Mouse (Mus musculus) intestine, embryonic 15.5 days (tissue): ENCODE data around the gene Kif5a. TPM values are rescaled to one million over a fixed set of nuclear protein-coding genes. Genes with fewer than 3 reads are reported as not detected.

ENCODE experiments used
- ATAC-seq: fragments of 200-750 bp; cut with Nextera tagmentation; 2 replicates; pipeline ENCODE4 v1.8.0; 2017; ENCODE audit warnings: moderate TSS enrichment, moderate library complexity
- H3K27ac ChIP-seq: fragments of 300-500 bp; sonication (generic); 2 replicates; pipeline ENCODE4 v1.5.1; 2015; ENCODE audit warnings: mild to moderate bottlenecking, inconsistent platforms
- H3K27me3 ChIP-seq: fragments of 300-500 bp; sonication (generic); replicated peaks from 2 replicates; pipeline ENCODE4 v1.6.1; 2015; ENCODE audit warnings: inconsistent platforms
- H3K36me3 ChIP-seq: fragments of 300-500 bp; sonication (generic); 2 replicates; pipeline ENCODE4 v1.6.1; 2015; ENCODE audit warnings: inconsistent platforms
- H3K4me1 ChIP-seq: fragments of 300-500 bp; sonication (generic); replicated peaks from 2 replicates; pipeline ENCODE4 v1.6.1; 2015; ENCODE audit warnings: inconsistent platforms
- H3K4me2 ChIP-seq: fragments of 300-500 bp; sonication (generic); replicated peaks from 2 replicates; pipeline ENCODE4 v1.6.1; 2015; ENCODE audit warnings: mild to moderate bottlenecking, inconsistent platforms
- H3K4me3 ChIP-seq: fragments of 300-500 bp; sonication (generic); replicated peaks from 2 replicates; pipeline ENCODE4 v1.5.1; 2015; ENCODE audit warnings: inconsistent platforms
- H3K9ac ChIP-seq: fragments of 300-500 bp; sonication (generic); 2 replicates; pipeline ENCODE4 v1.6.1; 2015; ENCODE audit warnings: inconsistent platforms
- H3K9me3 ChIP-seq: fragments of 300-500 bp; sonication (generic); 2 replicates; pipeline ENCODE4 v1.6.1; 2016; ENCODE audit warnings: inconsistent platforms
- WGBS: fragments of 180-500 bp; shearing (Covaris S2); methylation state at CpG from one replicate; pipeline ENCODE4 v1.1.7; 2015; 5-methylcytosine and 5-hydroxymethylcytosine counted together
- polyA plus RNA-seq: library from polyadenylated mRNA; unstranded; fragments of >200 nt; fragmentation: Nextera tagmentation; extraction: Ambion mirVana; gene quantifications from 2 replicates; pipeline ENCODE4 v1.2.1, GENCODE M21; 2015

The Kif5a gene
- polyA plus RNA-seq, 1 experiment from 2014 or later, result 5.9 TPM

DNA sequence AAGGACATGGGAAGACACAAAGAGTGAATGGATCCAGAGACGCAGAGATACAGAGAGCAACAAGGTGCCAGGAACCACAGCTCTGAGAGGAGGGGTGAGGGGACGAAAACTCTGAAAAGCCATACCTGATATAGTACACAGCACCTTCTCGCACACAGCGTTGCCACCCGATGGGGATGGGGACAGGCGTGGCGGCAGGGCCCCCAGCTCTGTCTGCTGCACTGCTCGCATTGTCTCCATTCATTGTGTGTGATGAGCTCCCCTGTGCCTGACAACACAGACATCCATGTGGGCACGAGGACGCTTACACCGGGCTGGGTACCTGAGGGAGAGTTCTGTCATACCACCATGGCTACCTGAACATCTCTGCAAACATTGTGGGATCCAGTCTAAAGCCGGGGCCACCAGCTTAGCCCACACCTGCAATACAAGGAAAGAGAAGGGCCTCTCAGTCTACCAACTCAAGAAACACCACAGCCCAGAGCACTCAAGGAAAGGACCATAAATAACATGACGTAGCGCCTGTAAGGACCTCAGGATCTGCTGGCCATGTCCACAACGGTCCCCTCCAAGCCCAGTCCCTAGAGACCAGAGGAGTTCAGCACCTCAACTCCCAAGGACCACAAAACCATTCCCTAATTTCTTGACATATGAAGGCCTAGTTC is 24.3 kb upstream of the Kif5a start:
- ATAC-seq, result no peak
- peaks cover 54% of the 10 kb centered on the region for H3K4me1 ChIP-seq

DNA sequence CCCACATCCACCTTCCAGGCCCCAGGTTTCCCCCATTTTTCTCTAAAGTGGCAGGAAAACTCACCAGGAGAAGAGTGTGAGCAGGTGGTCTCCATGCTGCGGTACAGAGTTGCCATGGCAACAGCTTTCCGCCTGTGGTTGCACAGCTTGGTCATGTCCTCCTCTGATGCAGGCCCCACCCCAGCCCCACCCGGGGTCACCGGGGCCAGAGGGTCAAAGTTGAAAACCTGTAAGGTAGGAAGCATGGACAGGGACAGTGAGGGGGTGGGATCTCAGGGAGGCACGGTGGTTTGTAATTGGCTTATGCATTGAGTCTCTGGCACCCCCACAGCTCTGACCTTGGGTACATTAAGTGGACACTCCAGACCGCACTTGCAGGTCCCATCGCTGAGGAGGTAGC is 23.6 kb upstream of the Kif5a start:
- 0 out of 2 replicates have a peak overlapping the region, but pooled peaks have one; percentile 99 for H3K27ac ChIP-seq
- H3K36me3 ChIP-seq, result peaks cover 43% of the 10 kb centered on the region
- WGBS, result 43% methylated on average over 7 of the region's 7 CpGs
- ATAC-seq, result no peak
- peak overlapping the region; percentile 78 for H3K4me2 ChIP-seq
- no peaks in the 10 kb centered on the region for H3K27me3 ChIP-seq
- peaks cover 47% of the 10 kb centered on the region for H3K4me1 ChIP-seq
- peak overlapping the region; percentile 69 for H3K4me3 ChIP-seq
- no peaks in the 10 kb centered on the region for H3K9me3 ChIP-seq
- peak overlapping the region; percentile 74 for H3K9ac ChIP-seq

More for the DNA sequence above, 24.3 kb upstream of the Kif5a start:
- 56% methylated on average over 15 of the region's 15 CpGs for WGBS
- H3K4me2 ChIP-seq, result peak overlapping the region; percentile 78
- H3K36me3 ChIP-seq, result peaks cover 37% of the 10 kb centered on the region
- H3K27ac ChIP-seq, result peak overlapping the region; percentile 99
- peak overlapping the region; percentile 74 for H3K9ac ChIP-seq
- H3K9me3 ChIP-seq, result no peaks in the 10 kb centered on the region
- no peaks in the 10 kb centered on the region for H3K27me3 ChIP-seq
- peak overlapping the region; percentile 69 for H3K4me3 ChIP-seq

DNA sequence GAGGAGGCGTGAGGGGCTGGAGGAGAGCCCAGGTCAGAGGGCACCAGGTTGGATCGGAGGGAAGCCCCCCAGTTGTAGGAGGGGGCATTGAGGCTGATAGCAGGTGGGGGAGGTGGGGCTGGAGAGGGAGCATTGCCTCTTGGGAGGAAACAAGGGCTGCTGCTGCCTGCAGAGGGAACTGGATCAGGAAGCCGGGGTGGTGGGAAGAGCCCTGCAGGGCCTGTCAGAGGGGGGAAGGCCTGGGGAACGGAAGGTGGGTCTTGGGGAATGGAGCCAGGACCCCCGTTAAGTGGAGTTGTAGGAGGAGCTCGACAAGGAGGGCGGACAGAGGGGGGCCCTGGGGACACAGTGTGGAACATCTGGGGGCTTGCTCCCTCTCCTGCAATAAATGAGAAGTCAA is 23.0 kb upstream of the Kif5a start:
- Histone ChIP-seq H3K4me1 (peaks cover 45% of the 10 kb centered on the region), H3K27me3 (no peaks in the 10 kb centered on the region), H3K4me2 (peak overlapping the region; percentile 78), H3K36me3 (peaks cover 48% of the 10 kb centered on the region), H3K9me3 (no peaks in the 10 kb centered on the region), H3K4me3 (no peak overlapping the region), H3K27ac (no peak overlapping the region), H3K9ac (peak overlapping the region; percentile 13; the same call in 1 of the 2 replicates)
- 75% methylated on average over 7 of the region's 7 CpGs for WGBS
- no peak for ATAC-seq

DNA sequence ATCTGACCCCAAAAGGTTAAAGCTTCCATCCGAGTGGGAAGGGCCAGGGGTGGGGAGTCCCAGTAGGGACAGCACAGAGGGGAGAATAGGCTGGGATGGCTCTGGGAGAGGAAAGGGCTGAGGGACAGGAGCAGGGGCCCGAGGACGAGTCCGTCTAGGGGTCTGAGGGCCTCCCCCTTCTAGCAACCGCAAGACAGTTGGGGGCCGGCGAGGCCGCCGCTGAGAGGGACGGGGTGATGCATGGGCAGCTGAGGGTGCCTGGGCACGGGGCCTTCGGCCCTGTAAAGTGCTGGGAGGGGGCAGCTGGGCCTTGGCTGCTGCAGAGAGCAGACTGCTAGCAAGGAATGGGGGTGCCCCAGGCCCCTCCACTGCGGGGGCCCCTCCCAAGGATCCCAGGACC is 22.5 kb upstream of the Kif5a start:
- Histone ChIP-seq H3K27me3 (no peaks in the 10 kb centered on the region), H3K4me1 (peaks cover 45% of the 10 kb centered on the region), H3K4me3 (no peak overlapping the region), H3K27ac (no peak overlapping the region), H3K36me3 (peaks cover 53% of the 10 kb centered on the region), H3K9me3 (no peaks in the 10 kb centered on the region), H3K9ac (peak overlapping the region; percentile 13; the same call in 1 of the 2 replicates), H3K4me2 (no peak overlapping the region)
- ATAC-seq, result no peak
- 81% methylated on average over 13 of the region's 13 CpGs for WGBS

DNA sequence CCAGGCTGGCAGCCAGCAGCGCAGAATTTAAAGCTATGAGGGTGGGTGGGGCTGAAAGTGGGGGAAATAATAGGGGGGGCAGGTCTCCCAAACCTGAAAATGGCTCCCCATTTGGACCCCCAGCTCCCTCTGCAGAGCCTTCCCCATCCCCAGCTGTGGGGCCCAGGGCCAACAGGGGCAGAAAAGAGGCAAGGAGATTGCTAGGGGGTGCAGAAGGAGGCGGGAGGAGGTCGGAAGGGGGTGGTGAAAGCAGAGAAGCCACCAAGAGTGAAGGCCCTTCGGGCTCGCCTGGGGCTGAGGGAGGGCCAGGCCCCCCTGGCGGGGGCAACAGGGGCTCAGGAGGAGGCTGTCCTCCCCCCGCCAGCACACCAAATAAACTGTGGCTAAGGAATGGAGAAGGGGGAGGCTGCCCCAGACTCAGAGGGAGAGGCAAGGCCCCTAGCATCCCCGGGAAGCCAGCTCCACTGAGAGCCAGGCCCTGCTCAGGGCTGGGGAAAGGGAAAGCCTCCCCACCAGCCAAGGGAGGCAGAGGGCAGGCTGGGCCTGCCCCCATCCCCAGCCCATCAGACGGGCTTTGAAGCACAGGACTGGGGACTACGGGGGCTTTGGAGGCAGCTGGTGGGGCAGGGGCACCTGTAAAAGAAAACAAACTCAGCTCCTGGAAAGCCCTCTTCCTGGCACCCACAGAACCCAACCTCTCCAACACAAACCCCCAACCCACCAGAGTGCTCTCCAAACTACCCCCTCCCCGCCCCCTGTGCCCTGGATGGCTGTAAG is 21.8 kb upstream of the Kif5a start:
- Histone ChIP-seq H3K36me3 (peaks cover 53% of the 10 kb centered on the region), H3K27me3 (no peaks in the 10 kb centered on the region), H3K4me2 (no peak overlapping the region), H3K4me3 (no peak overlapping the region), H3K27ac (no peak overlapping the region; the same call in 1 of the 2 replicates), H3K9ac (no peak overlapping the region), H3K9me3 (no peaks in the 10 kb centered on the region), H3K4me1 (peaks cover 44% of the 10 kb centered on the region)
- ATAC-seq, result no peak
- 73% methylated on average over 11 of the region's 11 CpGs for WGBS

DNA sequence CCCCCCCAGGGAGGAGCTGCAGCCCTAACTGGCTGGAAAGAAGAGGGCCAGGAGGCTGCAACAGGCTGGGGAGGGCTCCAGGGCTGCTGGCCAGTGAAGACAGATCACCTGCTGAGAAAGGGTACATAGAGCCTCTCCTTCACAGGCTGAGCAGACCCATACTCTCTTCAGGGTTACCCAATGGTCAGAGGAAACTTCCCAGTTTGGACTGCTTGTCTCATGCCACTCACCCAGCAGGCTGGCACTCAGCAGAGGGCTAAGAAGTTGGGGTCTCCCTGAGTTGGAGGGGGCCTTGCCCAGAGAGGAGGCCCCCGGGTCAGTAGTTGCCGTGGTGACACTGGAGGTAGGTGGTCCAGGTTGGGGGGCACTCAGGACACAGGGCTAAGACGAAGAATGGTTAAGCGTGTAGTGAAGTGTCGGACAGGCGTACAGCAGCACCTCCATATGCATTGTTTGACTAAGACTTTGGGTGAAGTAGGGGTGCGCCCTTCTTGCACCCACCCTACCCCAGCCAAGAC is 21.0 kb upstream of the Kif5a start:
- WGBS, result 90% methylated on average over 7 of the region's 7 CpGs
- peaks cover 56% of the 10 kb centered on the region for H3K36me3 ChIP-seq
- peaks cover 41% of the 10 kb centered on the region for H3K4me1 ChIP-seq
- H3K4me2 ChIP-seq, result no peak overlapping the region
- no peaks in the 10 kb centered on the region for H3K27me3 ChIP-seq
- no peak for ATAC-seq
- H3K27ac ChIP-seq, result no peak overlapping the region
- H3K4me3 ChIP-seq, result no peak overlapping the region
- H3K9ac ChIP-seq, result no peak overlapping the region
- H3K9me3 ChIP-seq, result no peaks in the 10 kb centered on the region

DNA sequence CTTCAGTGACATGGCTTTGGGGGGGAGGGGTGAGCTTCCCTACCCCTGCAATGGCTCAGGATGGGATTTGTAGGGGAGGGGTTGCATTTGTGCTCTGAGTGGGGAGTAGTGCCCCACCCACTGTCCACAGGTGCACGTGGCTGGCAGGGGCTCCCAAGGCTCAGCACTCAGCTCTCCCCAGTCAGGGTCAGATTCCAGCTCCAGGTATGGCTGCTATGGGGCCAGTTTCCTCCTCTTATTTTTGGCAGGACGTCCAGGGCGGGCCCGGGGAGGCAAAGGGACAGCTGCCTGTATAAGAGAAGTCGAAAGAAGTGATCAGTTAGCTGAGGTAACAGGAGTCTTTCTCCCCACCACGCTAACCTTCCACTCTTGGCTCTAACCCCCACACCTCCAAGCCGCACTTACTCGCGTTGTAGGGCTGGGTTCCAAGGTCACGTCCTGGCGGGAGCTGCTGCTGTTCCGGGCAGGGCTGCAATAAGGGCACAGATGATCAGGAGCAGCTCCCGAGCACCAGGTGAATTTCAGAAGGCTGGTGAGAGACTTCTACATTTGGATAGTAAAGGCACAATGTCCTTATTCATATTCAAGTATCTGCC is 19.6 kb upstream of the Kif5a start:
- Histone ChIP-seq H3K4me1 (peaks cover 40% of the 10 kb centered on the region), H3K9me3 (no peaks in the 10 kb centered on the region), H3K4me2 (no peak overlapping the region), H3K36me3 (peaks cover 65% of the 10 kb centered on the region), H3K4me3 (no peak overlapping the region), H3K27me3 (no peaks in the 10 kb centered on the region), H3K9ac (no peak overlapping the region), H3K27ac (no peak overlapping the region)
- 64% methylated on average over 13 of the region's 13 CpGs for WGBS
- ATAC-seq, result no peak

DNA sequence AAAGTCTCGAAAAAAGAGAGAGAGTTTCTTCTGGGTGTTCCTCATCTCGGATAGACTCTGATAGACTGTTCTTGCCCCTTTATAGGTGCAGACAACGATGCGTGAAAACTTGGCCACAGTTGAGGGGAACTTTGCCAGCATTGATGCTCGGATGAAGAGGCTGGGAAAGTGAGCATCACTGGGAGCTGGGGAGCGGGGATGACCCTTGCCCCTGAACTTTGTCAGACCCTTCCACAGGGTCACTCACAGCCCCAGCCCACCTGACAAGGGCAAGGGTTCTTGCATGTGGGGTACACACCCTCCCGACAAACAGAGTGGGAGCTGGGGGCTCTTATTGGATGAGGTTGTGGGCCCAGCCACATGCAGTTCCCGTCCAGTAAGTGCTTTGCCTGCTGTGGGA is 18.2 kb upstream of the Kif5a start:
- no peak overlapping the region for H3K4me2 ChIP-seq
- no peak overlapping the region for H3K4me3 ChIP-seq
- no peak overlapping the region for H3K27ac ChIP-seq
- no peak for ATAC-seq
- no peaks in the 10 kb centered on the region for H3K9me3 ChIP-seq
- 88% methylated on average over 8 of the region's 8 CpGs for WGBS
- H3K9ac ChIP-seq, result no peak overlapping the region
- peaks cover 26% of the 10 kb centered on the region for H3K4me1 ChIP-seq
- H3K27me3 ChIP-seq, result no peaks in the 10 kb centered on the region
- H3K36me3 ChIP-seq, result peaks cover 73% of the 10 kb centered on the region

DNA sequence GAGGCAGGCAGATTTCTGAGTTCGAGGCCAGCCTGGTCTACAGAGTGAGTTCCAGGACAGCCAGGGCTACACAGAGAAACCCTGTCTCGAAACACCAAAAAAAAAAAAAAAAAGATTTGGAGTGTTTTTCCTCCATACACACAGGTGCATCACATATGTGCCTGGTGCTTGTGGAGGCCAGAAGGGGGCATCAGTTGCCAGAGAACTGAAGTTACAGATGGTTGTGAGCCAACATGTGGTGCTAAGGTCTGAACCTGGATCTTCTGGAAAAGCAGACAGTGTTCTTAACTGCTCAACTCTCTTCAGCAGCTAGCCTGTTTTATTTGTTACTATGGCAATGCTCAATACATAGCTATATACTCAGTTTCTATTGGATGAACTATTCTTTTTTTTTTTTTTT is 16.6 kb upstream of the Kif5a start:
- WGBS, result 93% methylated on average over 2 of the region's 2 CpGs
- H3K36me3 ChIP-seq, result peaks cover 70% of the 10 kb centered on the region
- no peak overlapping the region for H3K27ac ChIP-seq
- H3K4me2 ChIP-seq, result no peak overlapping the region
- no peaks in the 10 kb centered on the region for H3K27me3 ChIP-seq
- no peaks in the 10 kb centered on the region for H3K9me3 ChIP-seq
- no peak for ATAC-seq
- H3K9ac ChIP-seq, result no peak overlapping the region
- H3K4me1 ChIP-seq, result peaks cover 10% of the 10 kb centered on the region; the same call in 1 of the 2 replicates
- H3K4me3 ChIP-seq, result no peak overlapping the region

DNA sequence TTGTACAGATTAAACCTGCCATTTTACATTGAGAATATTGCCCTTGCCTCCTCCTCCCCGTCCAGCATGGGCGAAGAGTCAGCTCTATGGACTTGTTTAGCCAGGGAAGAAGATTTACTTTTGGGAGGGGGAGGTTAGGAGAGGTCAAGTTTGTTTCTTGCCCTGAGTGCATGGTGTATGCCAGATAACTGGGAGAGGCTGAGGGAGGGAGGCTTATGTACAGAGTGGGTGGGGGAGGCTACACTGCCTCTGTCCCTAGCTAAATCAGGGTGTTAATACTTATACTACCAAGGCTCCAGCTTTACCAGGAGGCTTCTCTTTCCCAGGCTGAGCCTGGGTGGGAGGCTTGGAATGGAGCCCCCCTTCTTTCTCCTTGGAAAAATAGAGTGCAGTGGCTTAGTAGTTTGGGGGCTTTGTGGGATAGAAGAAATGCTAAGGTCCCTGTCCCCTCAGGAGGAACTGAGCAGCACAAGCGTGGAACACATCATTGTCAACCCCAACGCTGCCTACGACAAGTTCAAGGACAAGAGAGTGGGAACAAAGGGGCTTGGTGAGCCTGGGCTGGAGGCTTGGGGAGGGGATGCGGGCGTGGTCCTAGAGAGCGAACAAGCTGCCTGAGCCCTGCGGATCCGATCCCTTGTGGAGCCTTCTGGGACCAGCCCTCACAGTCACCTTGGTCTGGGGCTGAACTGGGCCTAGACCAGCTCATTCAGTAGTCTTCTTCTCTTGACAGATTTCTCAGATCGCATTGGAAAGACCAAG is 11.3 kb upstream of the Kif5a start:
- peak; percentile 46; the same call in 1 of the 2 replicates for ATAC-seq
- Histone ChIP-seq H3K9ac (no peak overlapping the region), H3K4me1 (0 out of 2 replicates have a peak, but pooled peaks cover 9% of the 10 kb centered on the region), H3K27me3 (no peaks in the 10 kb centered on the region), H3K4me3 (no peak overlapping the region), H3K36me3 (peaks cover 39% of the 10 kb centered on the region), H3K9me3 (no peaks in the 10 kb centered on the region), H3K4me2 (no peak overlapping the region), H3K27ac (no peak overlapping the region)
- 69% methylated on average over 11 of the region's 11 CpGs for WGBS

DNA sequence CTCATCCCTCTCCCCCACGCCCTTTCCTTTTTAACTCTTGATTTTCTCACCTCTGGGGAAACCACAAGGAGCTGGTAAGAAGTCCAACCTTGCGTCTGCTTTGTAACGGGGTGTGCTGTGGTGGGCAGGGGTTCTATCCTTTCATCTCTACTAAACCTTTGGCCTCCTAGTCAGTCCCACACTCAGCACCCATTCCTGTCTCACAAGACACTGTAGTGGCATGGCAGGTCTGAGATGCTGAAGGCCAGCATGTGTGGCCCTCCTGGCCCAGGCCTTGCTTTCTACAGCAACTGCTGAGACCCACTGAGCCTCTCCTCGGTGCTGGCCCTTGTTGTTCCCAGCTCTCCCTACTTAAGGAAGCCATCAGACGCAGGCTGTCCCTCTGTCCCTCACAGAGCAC is 9.2 kb upstream of the Kif5a start:
- Histone ChIP-seq H3K36me3 (peaks cover 26% of the 10 kb centered on the region), H3K9ac (no peak overlapping the region), H3K27ac (no peak overlapping the region), H3K4me2 (no peak overlapping the region), H3K9me3 (no peaks in the 10 kb centered on the region), H3K4me3 (no peak overlapping the region), H3K27me3 (no peaks in the 10 kb centered on the region), H3K4me1 (peaks cover 21% of the 10 kb centered on the region)
- WGBS, result 90% methylated on average over 5 of the region's 5 CpGs
- no peak for ATAC-seq

DNA sequence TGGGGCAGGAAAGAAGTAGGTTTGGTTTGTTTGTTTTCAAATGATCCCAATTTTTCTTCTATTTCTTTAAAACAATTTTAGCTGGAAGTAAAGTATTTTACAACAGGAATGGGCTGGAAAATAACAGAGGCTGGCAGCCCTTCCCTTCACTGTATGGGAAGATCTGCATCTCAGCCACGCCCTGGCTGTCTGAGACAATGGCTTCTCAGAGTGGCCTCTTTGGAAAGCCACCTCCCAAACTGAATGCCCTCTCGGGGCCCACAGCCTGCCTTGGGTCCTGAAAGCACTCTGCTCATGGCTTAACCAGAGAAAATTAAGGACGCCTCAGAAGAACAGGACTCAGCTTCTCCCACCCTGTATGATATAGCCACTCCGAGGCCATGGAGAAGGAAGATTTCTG is 6.7 kb upstream of the Kif5a start:
- Histone ChIP-seq H3K9me3 (no peaks in the 10 kb centered on the region), H3K36me3 (peaks cover 5% of the 10 kb centered on the region)

More for the DNA sequence above, 6.7 kb upstream of the Kif5a start:
- Histone ChIP-seq H3K4me2 (no peak overlapping the region), H3K27me3 (no peaks in the 10 kb centered on the region), H3K27ac (no peak overlapping the region), H3K4me1 (peaks cover 25% of the 10 kb centered on the region), H3K4me3 (no peak overlapping the region), H3K9ac (no peak overlapping the region)
- 76% methylated on average over 4 of the region's 4 CpGs for WGBS
- no peak for ATAC-seq
